In genomic region chr11:98394301-98394700, GRCm38 (mm10) we compare ENCODE assay signal across 12 mouse cellular contexts. TPM values are rescaled to one million over a fixed set of nuclear protein-coding genes. Genes with fewer than 3 reads are reported as not detected.
A peak's percentile ranks its signal among the peaks of the same experiment; 100 is the strongest.
DNase-seq lines count a peak whose midpoint lies in the region; ATAC-seq and TF ChIP-seq lines count a peak whose summit lies in the region.
"Had no signal": no experiment of that assay in that cellular context is flagged by ENCODE, and none has a peak within 500 bp of the region (broad histone marks: within the 10 kb centered on the region; RNA-seq: fewer than 3 reads in every experiment).

No protein-coding gene starts in this region.

- H3K4me1 ChIP-seq in lung, embryonic 14.5 days (ENCODE audit: insufficient read depth): peaks cover 24% of the 10 kb centered on the region
- H3K4me1 ChIP-seq in heart, embryonic 13.5 days: peaks cover 63% of the 10 kb centered on the region

- WGBS in lung, embryonic 14.5 days: 15% methylated on average over 6 of the region's 6 CpGs
- WGBS in heart, embryonic 13.5 days: 16% methylated on average over 6 of the region's 6 CpGs

- intact Hi-C loops in left cerebral cortex, postnatal 36 days (cut with DNase I): no loop called here

- no peak overlapping the region for H3K4me3 ChIP-seq in lung, embryonic 14.5 days (ENCODE audit: low read depth, low read length)
- H3K4me3 ChIP-seq in heart, embryonic 13.5 days: 0 out of 2 replicates have a peak overlapping the region, but pooled peaks have one; percentile 2

- H3K36me3 ChIP-seq in lung, embryonic 14.5 days (ENCODE audit: insufficient read depth): no peaks in the 10 kb centered on the region
- H3K36me3 ChIP-seq in heart, embryonic 13.5 days: peaks cover 18% of the 10 kb centered on the region

- no peak for ATAC-seq in lung, embryonic 14.5 days (ENCODE audit: insufficient read depth)
- peak; percentile 25; the same call in 1 of the 2 replicates for ATAC-seq in heart, embryonic 13.5 days (ENCODE audit: extremely low read depth, insufficient number of reproducible peaks, low FRiP score, low TSS enrichment)

- peak overlapping the region; percentile 62; the same call in 1 of the 2 replicates for H3K27ac ChIP-seq in lung, embryonic 14.5 days (ENCODE audit: low read depth)
- peak overlapping the region; percentile 99 for H3K27ac ChIP-seq in heart, embryonic 13.5 days (replicated peaks)

- no peaks in the 10 kb centered on the region for H3K9me3 ChIP-seq in lung, embryonic 14.5 days (ENCODE audit: low read depth, low read length)
- H3K9me3 ChIP-seq in heart, embryonic 13.5 days: no peaks in the 10 kb centered on the region

- H3K9ac ChIP-seq in lung, embryonic 14.5 days: no peak overlapping the region
- H3K9ac ChIP-seq in heart, embryonic 13.5 days: peak overlapping the region; percentile 58; the same call in 1 of the 2 replicates

- DNase-seq in lung, embryonic 14.5 days: no peak
- no peak for DNase-seq in lung, postnatal 25 days (ENCODE audit: low spot score)
- peak; percentile 55 for DNase-seq in kidney, adult 9 months
- peak; percentile 73 for DNase-seq in skeletal muscle tissue, adult 2 months (ENCODE audit: low read depth, low spot score)
- DNase-seq in c-Kit-positive CD71-positive TER-119-positive erythroid progenitor cells, embryonic 14.5 days (ENCODE audit: low spot score): no peak
- no peak for DNase-seq in left cerebral cortex, postnatal 36 days (ENCODE audit: low spot score in 2 of 2)
- DNase-seq in left cerebral cortex, adult 8-10 months (ENCODE audit: low spot score in 2 of 2): no peak
- DNase-seq: adrenal gland, postnatal 25 days; cerebellum, postnatal 25 days had no signal

- no peak for TF ChIP-seq CTCF in lung, embryonic 14.5 days (IDR thresholded peaks at IDR 0.05; ENCODE audit: low read depth)

- H3K4me2 ChIP-seq in lung, embryonic 14.5 days: no peak overlapping the region
- peak overlapping the region; percentile 46 for H3K4me2 ChIP-seq in heart, embryonic 13.5 days
- H3K4me2 ChIP-seq: midbrain, embryonic 11.5 days had no signal

- peaks cover 8% of the 10 kb centered on the region; the same call in 1 of the 2 replicates for H3K27me3 ChIP-seq in lung, embryonic 14.5 days (ENCODE audit: insufficient read depth, low read length)
- H3K27me3 ChIP-seq in heart, embryonic 13.5 days (replicated peaks): peaks cover 16% of the 10 kb centered on the region

RNA-seq across cellular contexts. Expression of gene Pgap3, which starts 6.0 kb away (rescaled TPM):
- 10.9 and 11.6 TPM in 2 replicates for polyA plus RNA-seq in lung, embryonic 14.5 days (2014; fragmentation: Nextera tagmentation; extraction: Ambion mirVana)
- polyA plus RNA-seq in heart, embryonic 13.5 days (2015; fragmentation: Nextera tagmentation; extraction: Ambion mirVana): 19.0 and 19.1 TPM in 2 replicates
- total RNA-seq in left cerebral cortex, postnatal 36 days (2021): 10 to 100 TPM in 1 of 2 experiments, 1 to 10 TPM in 1; 9.9 to 10.9 TPM
- total RNA-seq in left cerebral cortex, adult 8-10 months (2022): 10 to 100 TPM in 2 of 4 experiments, 1 to 10 TPM in 2; 8.5 to 11.1 (median 9.9) TPM

RNA-seq across cellular contexts. Expression of gene Pnmt, which starts 8.1 kb away (rescaled TPM):
- not detected in 2 replicates for polyA plus RNA-seq in lung, embryonic 14.5 days (2014; fragmentation: Nextera tagmentation; extraction: Ambion mirVana)
- polyA plus RNA-seq in heart, embryonic 13.5 days (2015; fragmentation: Nextera tagmentation; extraction: Ambion mirVana): 1.3 and 1.5 TPM in 2 replicates
- total RNA-seq in left cerebral cortex, postnatal 36 days (2021): under 1 TPM; 0.34 to 0.47 TPM
- 1 to 10 TPM in 2 of 4 experiments, under 1 TPM in 2; 0.65 to 1.7 (median 0.96) TPM for total RNA-seq in left cerebral cortex, adult 8-10 months (2022)
- polyA plus RNA-seq: midbrain, embryonic 11.5 days; spleen, adult 2 months had no signal

RNA-seq across cellular contexts. Expression of gene Tcap, which starts 10.7 kb away (rescaled TPM):
- 3.8 TPM in 1 of 2 replicates, not detected in the other for polyA plus RNA-seq in lung, embryonic 14.5 days (2014; fragmentation: Nextera tagmentation; extraction: Ambion mirVana)
- 159 and 184 TPM in 2 replicates for polyA plus RNA-seq in heart, embryonic 13.5 days (2015; fragmentation: Nextera tagmentation; extraction: Ambion mirVana)
- total RNA-seq in left cerebral cortex, postnatal 36 days (2021): 10 to 100 TPM; 11.8 to 14.4 TPM
- 10 to 100 TPM in 2 of 4 experiments, 1 to 10 TPM in 2; 8.2 to 16.6 (median 12.1) TPM for total RNA-seq in left cerebral cortex, adult 8-10 months (2022)
- polyA plus RNA-seq: midbrain, embryonic 11.5 days had no signal

RNA-seq across cellular contexts. Expression of gene Erbb2, which starts 18.0 kb away (rescaled TPM):
- 42.7 and 46.5 TPM in 2 replicates for polyA plus RNA-seq in lung, embryonic 14.5 days (2014; fragmentation: Nextera tagmentation; extraction: Ambion mirVana)
- polyA plus RNA-seq in heart, embryonic 13.5 days (2015; fragmentation: Nextera tagmentation; extraction: Ambion mirVana): 48.1 and 49.0 TPM in 2 replicates
- total RNA-seq in left cerebral cortex, postnatal 36 days (2021): 1 to 10 TPM; 1.7 to 2.4 TPM
- 1 to 10 TPM; 2.0 to 2.6 (median 2.3) TPM for total RNA-seq in left cerebral cortex, adult 8-10 months (2022)

RNA-seq across cellular contexts. Expression of gene Stard3, which starts 36.1 kb away (rescaled TPM):
- 38.2 and 42.7 TPM in 2 replicates for polyA plus RNA-seq in lung, embryonic 14.5 days (2014; fragmentation: Nextera tagmentation; extraction: Ambion mirVana)
- polyA plus RNA-seq in heart, embryonic 13.5 days (2015; fragmentation: Nextera tagmentation; extraction: Ambion mirVana): 37.2 and 43.4 TPM in 2 replicates
- total RNA-seq in left cerebral cortex, postnatal 36 days (2021): 10 to 100 TPM; 35.9 to 39.3 TPM
- total RNA-seq in left cerebral cortex, adult 8-10 months (2022): 10 to 100 TPM; 35.7 to 40.8 (median 38.3) TPM

Comparison
In these comparisons a context has a peak if more than half of its experiments do, and no peak if none do; other contexts are left out.
1. DNase-seq: peak in kidney, adult 9 months (single experiment) and skeletal muscle tissue, adult 2 months (single experiment); none in lung, embryonic 14.5 days (single experiment), lung, postnatal 25 days (single experiment), c-Kit-positive CD71-positive TER-119-positive erythroid progenitor cells, embryonic 14.5 days (single experiment), left cerebral cortex, postnatal 36 days (0 of 2) and left cerebral cortex, adult 8-10 months (0 of 2).